Mouse (Mus musculus) CD4-positive helper T cell, adult 2 months (primary cell): Measurements from ENCODE around the gene Cand1.

Experiments
- DNase-seq: peaks from one replicate; pipeline ENCODE4 v3.0.0-alpha.2; 2012; ENCODE audit warnings: low read depth, missing footprints, low spot score

Gene Cand1

DNA sequence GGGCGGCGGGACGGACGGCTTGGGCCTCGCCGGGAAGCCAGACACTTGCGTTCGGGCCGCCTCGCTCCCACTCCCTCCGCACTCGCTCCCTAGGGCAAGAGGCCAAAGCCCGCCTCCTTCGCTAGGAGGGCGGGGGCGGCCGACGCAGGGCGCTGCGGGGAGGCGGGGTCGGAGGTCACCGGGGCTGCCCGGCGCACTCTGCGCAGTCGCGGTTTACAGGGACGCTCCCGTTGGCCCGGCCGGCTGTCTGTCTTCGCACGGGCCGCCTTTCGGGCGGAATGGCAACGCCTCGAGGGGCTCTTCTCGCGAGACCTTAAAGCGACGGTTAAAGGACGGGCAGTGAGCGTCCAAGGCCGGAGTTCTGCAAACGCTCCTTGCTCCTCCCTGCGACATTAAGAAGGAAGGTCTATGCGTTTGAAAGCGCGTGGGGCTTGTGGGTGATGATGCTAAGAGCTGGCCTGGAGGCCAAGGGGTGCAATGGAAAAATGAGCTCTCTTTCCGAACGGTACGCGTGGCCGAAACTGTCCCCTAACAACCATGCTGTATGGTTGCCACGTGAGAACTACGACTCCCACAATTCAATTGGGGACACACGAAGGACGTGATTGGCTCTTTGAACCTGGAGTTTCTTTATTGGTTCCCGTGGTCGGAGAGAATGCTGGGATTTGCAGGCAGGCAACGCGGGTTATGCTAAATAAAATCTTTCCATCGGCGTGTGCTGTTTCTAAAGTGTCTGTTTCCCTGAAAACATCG lies at the start of gene Cand1:
Gene Cand1 (minus strand): TSS at position 87 of the 753 bp plus-strand sequence.
- peak; percentile 99 for DNase-seq

DNA sequence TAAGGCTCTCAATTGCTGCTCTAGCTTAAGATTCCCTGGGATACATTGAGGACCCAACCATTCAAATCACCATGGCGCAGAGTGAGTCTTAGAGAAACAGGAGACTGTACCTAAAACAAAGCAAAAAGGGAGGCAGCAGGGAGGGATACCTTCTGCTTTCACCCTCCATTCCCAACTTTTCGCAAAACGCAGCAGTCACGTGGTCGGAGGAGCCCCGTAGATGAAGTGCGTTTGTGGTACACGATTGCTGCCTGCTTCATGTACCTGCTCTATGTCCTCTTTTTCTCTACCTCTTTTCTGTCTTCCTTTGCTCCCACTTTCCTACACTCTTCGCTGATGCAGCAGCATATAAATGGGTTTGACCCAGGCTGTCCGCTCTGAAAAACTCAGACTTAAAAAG lies 39.0 kb upstream of the Cand1 start:
- no peak for DNase-seq

DNA sequence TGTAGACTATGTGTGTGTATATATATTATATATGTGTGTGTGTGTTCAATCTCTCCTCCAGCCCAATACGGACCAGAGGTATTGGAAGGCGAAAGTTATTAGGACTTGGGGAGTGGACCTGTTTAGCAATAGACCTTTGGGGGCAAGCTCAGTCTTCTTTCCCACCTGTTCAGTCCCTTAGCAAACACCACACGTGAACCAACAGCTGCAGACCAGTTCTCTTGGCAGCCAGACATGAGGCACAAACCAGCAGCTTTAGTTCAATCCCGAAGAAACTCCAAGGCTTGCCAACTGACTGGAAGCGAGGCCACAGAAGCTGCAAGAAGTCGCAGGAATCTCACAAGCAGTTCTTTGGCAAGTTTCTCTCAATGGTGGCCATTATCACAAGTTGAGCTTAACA lies 34.5 kb upstream of the Cand1 start:
- no peak for DNase-seq

DNA sequence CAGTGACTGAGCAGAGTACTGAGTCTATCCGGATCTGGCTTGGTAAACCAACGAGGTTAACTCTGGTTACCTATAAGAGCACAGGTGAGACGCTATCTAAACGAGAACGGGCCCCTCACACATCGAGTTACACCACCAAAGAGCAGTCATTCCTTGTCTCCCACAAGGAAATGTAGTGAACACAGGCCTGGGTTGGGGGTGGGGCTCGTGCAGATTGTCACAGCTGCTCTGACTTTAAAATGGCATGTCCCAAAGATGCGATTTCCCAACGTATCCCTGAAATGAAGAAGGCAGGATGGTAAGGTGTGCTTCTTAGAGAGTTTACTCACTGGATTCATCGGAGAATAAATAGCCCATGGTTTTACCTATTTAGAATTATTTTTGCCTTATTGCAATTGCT lies 32.7 kb upstream of the Cand1 start:
- no peak for DNase-seq

DNA sequence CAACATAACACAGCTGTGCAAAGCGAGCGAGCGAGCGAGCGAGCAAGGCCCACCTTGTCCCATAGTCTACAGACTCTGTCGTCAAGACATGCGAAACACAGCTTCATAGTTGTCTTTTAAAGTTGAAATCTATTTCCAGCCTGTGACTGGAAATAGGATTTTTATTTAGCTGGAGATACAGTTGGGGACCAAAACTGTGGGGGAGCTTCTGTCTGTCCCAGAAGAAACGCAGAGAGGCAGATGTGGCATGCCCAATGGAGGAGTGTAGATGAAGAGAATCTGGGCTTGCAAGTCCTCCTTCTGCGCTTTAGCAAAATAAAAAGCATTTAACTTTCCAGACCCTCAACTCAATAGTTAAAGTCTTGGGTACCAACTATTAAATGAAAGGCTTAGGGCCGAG lies 32.1 kb upstream of the Cand1 start:
- DNase-seq, result no peak

DNA sequence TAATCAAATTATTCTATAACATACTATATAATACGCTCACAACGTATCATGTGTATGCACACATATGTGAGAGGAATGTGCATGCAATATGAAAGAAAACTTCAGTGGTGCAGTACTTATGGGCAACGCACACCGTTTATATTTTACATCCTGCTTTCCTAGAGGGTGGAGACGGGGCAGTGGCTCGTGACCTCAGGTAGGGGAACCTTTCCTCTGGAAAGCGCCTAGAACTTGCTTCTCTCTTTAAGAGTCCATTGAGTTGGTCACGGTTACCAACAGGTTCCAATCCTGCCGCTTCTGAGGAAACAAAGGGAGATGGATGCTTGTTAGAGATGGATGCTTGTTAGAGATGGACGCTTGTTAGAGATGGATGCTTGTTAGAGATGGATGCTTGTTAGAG lies 31.2 kb upstream of the Cand1 start:
- no peak for DNase-seq

DNA sequence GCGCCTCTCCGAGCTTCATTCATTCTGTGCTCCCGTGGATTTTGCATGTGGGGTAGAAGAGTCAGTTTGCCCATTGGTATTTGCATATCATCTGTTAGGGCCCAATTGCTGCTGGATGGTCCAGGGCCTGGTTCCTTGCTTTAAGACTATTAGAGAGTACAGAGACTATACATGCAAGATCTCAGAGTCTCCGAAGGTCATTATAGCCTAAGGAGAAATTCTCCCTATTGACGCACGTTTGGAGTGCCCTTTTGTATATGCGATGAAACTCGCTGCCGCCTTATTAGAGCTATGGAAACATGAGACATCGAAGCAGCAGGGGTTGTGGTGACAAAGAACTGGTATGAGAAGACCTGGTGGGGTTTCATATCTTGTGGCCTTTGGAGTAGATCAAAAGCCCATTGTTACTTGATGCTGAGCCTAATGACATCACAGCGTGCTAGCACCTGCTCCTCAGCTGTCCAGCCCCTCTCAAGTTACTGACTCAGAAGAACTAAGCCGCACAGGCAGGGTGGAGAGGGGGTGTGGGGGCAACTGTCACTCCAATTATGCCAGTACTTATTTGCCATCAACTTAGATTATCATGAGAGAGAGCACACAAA lies 30.6 kb upstream of the Cand1 start:
- DNase-seq, result no peak

DNA sequence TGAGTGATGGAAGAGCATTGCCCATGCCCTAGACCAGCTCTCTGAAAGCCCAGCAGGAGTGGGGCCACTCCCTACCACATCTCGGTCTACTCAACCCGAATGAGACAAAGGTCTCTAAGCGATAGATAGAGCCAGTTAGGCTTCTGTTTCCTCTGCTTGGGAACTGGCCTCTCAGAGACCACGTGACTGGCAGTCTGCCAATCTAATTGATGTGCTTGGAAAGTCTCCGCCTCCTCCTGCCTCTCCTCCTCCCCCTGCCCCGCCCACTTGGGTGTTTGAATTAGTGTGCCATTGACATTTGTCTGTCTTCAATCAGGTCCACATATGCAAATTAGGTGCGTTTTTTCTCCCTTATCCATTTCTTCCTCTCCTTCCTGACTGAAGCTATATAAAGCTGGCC lies 24.9 kb upstream of the Cand1 start:
- no peak for DNase-seq

DNA sequence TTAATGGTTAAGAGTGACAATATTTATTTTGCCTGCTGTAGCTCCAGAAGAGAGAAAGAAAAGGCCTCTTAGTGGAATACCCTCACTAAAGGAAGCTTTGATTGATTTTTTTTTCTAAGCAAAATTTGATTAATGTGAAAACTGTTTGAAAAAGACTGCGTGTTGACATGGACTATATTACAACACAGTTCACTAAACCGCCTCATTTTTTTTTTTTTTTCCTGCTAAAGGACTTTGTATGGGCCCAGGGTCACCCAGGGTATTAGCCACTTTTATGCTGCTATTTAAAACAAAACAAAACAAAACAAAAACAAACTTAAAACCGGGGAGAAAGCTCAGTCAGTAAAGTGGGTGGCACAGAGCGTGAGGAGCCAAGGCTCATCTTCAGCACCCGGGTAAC lies 23.0 kb upstream of the Cand1 start:
- no peak for DNase-seq

DNA sequence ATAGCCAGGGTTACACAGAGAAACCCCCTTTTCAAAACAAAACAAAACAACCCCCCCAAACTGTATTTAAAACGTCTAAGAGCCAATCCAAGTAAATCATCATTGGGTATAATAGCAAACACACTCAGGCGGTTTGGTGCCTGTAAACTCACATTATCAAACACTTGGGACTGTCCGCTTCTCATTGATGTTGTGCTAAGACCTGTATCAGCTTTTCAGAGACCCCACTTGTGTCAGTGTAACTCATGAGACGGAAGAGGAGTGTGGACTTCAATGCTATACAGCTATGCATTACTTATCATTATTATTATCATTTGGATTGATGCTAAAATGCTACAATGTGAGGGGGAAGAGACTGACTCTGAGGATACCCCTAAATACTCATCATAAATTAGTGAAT lies 18.0 kb upstream of the Cand1 start:
- DNase-seq, result no peak

DNA sequence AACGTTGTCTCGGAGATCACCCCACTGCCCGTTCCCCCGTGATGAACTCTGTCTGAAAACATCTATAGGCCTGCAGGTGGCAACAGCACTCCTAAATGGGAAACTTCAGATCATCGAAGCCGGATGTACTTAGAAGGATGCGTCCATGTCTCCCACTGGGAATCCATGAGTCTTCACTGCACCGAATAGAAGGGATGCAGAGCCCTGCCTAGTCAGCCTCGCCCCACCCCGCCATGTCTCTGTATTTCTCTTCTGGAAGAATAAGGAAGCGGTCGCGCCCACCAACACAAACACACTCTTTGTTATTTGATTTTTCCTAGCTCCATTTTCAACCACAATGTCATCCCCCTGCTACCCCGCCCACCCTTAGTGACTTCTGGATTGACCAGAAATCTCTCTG lies 4.3 kb upstream of the Cand1 start:
- no peak for DNase-seq

DNA sequence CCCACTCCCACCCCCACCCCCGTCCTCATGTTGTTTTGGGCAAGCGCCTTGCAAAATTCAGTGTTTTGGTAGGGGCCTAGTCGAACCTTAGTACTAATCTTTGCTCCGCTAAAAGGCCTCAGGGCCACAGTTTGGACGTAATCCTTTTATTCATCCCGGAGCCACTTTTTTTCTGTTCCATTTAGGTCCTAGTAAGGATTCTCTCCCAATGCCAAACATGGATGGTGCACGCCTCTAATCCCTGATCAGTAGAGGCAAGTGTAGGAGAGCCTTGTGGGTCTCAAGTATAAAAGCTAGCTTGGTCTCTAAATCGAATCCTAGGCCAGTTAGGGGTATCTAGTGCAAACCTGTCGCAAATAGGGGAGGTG lies 851 bp upstream of the Cand1 start:
- no peak for DNase-seq

DNA sequence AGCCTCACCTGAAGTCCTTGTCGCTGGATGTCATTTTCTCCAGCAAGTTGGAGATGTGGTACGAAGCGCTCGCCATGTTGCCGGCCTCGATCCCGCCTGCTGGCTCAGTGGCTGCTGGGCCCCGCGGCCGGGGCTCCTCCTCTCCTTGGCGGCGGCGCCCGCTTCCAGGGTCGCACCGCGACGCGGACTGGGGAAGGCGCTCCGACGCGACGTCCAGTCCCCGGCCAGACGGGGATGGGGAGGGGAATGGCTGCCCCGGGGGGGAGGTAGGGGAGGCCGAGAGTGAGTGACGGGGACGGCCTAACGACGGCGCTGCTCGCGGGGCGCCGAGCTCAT lies 254 bp downstream of the Cand1 start:
- no peak for DNase-seq

DNA sequence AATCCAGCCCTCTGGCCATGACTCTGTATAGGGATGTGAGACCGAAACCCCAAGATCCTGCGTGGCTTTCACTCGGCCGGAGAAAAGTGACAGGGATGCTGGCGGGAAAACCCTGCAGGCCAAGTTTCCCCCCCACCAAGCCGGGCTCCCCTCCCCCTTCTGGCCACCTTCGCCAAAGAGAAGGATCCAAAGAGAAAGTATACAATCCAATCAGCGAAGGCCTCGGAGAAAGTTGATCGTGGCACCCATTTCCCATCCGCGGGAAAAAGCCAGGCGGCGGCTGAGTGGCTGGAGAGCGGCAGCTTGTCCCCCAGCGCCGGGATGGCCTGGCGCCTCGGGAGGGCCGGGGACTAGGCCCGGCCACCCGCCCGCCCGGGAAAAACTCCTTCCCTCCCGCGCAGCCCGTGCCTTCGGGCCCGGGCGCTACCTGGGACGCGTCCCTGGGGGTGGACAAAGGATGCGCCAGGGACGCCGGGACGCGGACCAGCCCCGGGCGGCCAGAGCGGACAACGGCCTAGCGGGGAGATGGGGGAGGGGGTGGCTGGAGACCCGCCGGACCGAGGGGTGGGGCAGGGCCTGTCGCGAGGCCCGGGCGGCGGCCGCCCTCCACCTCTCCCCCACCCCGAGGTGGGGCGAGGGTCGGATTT lies 747 bp downstream of the Cand1 start:
- peak; percentile 53 for DNase-seq

DNA sequence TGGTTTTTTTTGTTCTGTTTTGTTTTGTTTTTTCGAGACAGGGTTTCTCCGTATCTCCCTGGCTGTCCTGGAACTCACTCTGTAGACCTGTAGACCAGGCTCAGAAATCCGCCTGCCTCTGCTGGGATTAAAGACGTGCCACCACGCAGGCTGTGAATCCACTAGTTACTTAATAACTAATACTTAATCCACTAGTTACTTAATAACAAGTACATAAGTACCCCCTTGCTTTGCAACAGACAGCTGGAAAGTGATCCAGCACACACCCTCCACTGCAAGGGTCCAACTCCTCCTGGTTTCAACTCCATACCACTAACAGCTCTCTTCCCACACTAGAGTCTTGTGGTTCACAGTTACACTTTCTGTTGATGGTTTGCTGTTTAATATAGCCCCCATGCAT lies 8.3 kb downstream of the Cand1 start:
- DNase-seq, result no peak

DNA sequence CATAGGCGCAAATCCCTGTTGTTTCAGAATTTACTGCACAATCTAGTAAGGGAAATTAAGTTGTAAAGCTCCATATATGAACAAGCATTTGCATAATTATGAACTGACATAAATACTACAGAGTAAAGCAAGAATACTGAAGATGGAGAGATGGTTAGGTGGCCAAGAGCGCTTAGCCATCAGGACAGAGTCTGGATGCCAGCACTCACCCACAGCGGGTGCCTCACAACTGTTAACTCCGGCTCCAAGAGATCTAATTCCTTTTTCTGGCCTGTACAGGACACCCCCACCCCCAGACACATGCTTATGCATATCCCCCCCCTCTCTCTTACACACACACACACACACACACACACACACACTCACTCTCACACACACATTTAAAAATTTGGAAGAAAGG lies 9.2 kb downstream of the Cand1 start:
- DNase-seq, result no peak

DNA sequence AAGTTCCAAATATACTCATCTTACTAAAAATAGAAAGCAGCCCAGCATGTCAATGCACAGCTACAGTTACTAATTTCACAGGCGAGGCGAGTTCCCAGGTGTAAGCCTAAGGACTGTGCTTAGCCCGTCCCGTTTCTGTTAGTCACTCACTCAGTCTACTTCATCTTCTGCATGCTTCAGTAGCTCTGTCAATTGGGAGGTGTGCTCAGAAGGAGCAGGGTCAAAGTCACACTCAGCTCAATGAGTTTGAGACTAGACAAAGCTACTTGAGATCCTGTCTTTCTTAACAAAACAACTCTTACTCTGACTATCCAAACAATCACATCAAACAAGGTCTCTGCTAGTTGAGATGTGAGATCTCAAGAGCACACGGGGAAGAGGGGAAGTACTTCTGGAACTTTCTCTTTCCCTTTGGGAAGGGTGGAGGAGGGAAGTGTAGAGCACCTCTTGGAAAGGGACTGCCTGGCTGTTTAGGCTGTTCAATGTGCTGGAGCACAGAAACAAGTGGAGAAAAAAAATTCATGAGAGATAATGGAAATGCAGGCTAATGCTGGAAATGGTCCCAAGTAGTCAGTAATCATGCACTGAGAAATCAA lies 9.7 kb downstream of the Cand1 start:
- DNase-seq, result no peak

DNA sequence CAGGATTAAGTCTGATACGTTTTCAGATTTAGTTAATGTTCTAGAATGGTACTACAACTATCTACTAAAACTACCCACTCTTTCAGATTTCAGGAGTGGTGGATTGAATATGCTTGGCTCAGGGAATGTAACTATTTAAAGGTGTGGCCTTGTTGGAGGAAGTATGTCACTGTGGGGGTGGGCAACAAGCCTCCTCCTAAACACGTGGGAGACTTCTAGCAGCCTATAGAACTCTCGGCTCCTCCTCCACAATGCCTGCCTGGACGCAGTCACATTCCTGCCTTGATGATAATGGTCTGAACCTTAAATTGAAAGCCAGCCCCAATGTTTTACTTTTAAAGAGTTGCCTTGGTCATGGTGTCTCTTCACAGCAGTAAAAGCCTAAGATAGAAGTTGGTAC lies 16.2 kb downstream of the Cand1 start:
- DNase-seq, result no peak

DNA sequence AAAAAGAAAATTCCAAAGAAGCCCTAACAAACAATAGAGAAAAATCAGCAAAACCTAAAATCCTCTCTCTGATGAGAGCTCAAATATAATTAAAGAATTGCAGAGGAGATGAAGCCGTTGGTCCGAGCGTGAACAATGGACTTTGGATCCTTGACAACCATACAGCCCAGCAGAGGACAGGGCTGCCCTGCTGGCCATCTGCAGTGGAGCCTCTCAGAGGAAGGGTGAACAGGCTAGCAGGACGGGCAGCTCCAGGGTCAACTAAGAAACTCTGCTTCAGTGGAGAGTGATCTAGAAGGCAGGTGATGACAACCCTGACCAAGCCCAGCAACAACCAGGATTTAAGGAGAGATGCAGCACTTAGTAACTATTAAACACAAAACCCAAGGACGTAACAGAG lies 18.2 kb downstream of the Cand1 start:
- no peak for DNase-seq

DNA sequence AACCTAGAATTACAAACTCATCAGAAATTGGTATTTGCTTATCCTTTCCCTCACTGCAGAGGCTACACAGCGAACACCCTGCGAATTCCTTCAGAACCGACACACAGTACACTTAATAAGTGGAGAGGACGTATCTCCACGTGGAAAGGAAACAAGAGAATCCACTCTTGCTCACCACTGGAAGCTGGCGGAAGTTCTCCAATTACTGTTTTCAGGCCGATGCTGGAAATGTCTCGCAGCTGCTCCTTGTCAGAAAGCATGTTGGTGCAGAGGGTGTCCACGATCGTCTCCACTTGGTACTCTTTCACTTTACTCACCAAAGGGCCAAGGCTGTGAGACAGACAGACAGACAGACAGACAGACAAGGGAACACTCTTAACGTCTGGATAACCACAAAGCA lies 20.4 kb downstream of the Cand1 start:
- no peak for DNase-seq

DNA sequence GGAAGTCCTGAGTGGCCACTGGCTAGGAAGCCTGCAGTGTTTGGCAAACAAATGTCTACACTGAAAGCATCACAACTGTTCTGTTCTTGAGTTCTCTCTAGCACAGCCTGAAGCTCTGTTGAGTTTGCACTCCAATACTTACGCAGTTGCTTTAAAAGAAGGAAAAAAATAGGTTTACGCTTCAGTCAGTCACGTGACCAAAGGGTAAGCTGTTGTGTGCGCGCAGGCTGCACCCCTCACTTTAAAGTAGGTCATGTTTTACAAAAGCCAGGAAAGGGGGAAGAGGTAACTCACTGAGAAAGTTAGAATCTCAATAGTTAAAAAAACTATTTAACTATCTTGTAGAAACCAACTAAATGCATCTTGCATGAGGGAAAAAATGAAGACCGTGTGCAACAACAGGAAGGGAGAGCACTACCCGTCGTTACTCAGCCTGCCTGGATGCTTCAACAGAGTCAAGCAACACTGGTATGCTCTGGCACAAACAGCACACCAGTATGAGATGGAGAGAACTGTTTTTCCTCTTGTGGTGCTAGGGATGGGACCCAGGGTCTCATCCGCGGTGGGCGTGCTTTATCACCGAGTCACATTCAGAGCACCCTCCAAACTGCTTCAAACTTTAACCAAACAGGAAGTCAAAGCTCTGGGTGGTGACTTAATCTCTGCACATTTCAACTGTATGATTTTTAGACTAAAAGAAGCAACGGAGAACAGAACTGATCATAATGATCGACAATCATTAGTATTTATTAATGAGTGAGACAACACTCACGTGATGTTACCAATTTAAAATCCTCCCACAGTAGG lies 21.4 kb downstream of the Cand1 start:
- peak; percentile 37 for DNase-seq

DNA sequence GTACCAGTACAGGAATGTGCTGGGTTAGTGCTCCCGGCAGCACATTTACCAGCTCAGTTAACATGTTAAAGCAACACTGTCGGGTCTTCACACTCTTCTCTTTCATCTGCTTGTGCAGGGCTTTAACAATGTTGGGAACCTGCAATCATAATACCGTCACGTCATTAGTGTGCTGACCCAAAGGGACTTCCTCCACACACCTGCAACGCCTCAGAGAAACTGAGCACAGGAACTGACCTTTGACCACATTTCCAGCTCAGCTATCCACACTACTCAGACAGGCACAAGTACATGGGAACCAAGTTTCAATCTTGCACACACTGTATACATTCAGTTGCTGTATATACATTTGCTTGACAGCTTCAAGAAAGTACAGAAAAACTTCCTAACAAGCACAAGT lies 27.4 kb downstream of the Cand1 start:
- no peak for DNase-seq
